Mouse (Mus musculus) heart, postnatal 0 days (tissue): ENCODE measurements around the gene Guk1.

Experiments used
- CTCF ChIP-seq: IDR thresholded peaks from 2 replicates; pipeline ENCODE4 v1.5.1; 2016; ENCODE audit warnings: antibody characterized with exemption, control low read depth, low read depth
- EP300 ChIP-seq: IDR thresholded peaks from 2 replicates; pipeline ENCODE4 v1.6.1; 2016; ENCODE audit warnings: antibody characterized with exemption, low read depth

- TF ChIP-seq CTCF, result peak; percentile 14; the same call in 1 of the 2 replicates
- peak; percentile 49; the same call in 1 of the 2 replicates for TF ChIP-seq EP300
Observed at GRCm38 (mm10) chr11:59163255-59164236, 28.5 kb downstream of the Guk1 start, which contains the start of gene Iba57.
